Mouse (Mus musculus) adrenal gland, adult 8-10 months (tissue): ENCODE data around the gene BC004004. TPM values are rescaled to one million over a fixed set of nuclear protein-coding genes. Genes with fewer than 3 reads are reported as not detected.
A peak's percentile ranks its signal among the peaks of the same experiment; 100 is the strongest.

Experiments used
- DNase-seq: peaks from one replicate; pipeline ENCODE4 v3.0.0; 2022
- total RNA-seq, 4 experiments: library from RNA; stranded (reverse); gene quantifications; 2 replicates each; pipeline ENCODE4 v1.2.4; 2022

The BC004004 gene
- total RNA-seq, 4 experiments from 2014 or later = 96.9 to 138 (median 122) TPM

DNA sequence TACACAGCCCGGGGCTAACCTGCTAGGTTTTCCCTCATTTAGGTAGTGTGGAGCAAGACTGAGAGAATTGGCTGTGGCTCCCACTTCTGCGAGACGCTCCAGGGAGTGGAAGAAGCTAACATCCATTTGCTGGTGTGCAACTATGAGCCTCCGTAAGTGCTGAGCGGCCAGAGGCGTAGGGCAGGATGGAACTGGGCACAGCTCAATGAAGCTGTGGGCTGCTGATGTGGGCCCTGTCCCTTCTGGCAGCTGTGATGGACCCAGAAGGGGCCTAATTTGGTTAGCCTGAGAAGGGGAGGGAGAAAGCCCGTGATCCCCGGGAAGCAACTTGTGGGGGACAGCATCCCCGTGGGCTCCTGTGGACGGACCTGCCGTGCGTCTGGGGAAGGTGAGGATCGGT is 57.2 kb downstream of the BC004004 start:
- DNase-seq = no peak

DNA sequence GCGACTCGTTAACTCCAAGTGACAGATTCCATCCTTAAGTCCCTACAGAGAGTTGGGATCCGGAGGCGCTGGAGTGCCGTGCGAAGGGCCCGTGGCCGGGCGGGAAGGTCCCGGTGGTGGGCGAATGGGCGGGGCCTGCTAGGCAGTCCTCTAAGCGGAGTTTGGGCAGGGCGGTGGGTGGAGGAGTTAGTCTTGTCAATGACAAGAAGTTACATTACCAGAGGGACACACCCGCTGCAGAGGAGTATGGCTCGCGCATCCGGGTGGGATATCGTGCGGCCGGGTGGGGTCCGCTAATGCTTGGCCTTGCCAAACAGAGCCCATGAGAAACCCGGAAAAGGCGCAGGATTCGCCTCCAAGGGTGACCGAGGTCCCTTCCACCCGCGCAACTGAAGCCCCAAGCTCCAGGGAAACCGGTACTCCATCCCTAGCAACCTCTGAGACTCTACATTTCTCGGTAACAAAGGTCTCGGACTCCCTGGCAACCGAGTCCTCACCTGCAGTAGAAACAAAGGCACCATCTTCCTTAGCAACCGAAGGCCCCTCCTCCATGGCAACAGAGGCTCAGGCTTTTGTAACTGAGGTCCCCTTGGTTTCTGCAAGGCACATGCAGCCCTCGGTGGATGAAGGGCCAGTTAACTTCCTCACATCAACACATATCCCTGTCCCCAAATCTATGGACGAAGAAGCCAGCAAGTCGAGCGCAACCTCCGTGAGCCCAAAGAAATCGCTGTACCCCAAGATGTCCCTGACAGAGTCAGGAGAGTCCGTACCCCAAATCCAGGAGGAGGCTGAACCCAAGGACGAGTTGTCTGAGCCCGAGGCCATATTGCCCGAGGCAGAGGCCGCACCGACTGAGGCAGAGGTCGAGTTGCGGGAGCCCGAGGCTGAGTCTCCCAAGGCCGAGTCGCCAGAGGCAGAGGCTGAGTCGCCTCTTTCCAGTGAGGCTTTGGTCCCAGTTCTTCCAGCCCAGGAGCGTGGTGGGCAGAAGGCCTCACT is 58.2 kb downstream of the BC004004 start:
- no peak for DNase-seq

DNA sequence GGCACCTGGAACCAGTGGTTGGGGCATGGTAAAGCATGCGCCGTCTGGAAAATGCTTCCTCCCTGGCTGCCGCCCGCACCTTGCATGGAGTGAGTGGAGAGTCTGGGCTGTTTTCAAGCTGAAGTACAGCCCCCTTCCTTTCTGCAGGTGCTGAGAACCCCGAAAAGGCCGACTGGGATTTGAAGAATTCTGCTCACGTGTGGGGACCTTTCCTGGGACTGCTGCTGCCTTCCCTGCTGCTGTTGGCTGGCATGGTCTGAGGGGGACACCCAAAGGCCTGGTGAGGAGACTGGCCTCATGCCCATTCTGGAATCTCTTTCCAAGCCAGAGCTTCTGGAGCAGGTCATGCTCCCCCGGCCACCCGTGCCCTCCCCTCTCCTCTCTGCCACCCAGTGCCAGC is 59.1 kb downstream of the BC004004 start:
- DNase-seq = no peak

DNA sequence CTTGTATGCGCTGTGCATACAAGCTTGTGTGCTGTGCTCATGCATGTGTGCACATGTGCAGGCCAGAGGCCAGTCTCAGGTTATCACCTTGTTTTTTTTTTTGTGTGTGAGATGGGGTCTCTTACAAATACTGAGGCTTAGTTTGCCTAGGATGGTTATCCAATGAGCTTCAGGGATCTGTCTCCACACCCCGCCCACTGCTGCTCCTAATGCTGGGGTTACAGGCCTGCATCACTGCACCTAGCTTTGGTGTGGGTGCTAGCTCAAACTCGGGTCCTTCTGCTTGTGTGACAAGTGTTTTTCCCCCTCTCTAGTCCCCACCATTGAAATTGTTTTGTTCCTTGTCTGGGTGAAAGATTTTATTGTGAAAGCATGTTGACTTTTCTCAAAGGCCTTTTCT is 61.6 kb downstream of the BC004004 start:
- no peak for DNase-seq

DNA sequence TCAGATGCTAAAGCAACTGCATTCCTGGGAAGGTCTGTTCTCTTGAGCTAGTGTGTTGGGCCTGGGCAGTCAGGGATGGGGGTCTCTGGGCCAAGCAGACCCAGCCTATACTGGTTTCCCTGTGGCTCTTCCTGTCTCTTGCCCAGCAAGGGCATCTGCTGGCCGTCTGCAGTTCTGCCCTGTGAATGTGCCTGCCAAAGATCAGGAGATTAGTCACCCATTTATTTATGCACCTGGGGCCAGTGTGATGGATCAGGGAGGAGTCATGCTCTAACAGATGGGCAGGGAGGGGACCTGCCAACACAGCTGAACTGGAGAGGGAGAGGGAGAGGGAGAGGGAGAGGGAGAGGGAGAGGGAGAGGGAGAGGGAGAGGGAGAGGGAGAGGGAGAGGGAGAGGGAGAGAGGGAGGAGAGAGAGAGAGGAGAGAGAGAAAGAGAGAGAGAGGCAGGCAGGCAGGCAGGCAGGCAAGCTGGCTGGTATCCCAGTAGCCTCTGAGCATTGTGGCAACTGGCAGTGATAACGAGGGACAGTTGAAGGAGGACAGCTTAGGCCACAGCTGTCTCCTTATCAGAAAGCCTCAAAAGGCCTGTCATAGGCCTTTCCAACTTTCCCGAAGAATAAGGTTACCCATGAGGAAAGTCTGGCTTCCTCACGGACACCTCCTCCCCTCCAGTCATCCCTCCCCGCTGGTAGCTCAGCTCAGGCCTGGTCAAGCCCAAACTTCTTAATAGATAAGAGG is 62.3 kb downstream of the BC004004 start:
- DNase-seq = peak; percentile 42

DNA sequence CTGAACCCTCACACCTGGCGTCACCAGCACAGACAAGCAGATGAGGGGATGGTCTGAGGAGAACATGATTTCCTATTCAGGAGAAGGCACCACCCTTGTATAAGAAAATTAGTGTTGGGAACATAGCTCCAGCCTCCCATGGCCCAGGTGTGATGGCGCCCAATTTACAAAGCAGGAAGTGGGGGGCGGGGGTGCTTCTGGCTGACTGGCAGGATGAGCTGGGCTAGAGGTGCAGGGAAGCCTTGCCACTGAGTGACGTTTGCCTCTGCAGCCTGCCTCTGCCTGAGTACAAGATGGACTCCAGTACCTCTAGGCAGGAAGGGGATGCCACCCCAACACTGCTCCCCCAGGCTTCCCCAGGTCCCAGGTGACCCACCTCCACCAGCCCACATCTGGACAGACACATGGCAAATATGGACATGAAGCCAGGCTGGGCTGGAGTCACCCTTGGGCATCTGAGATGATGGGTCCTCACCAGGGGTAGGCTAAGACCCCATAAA is 63.6 kb downstream of the BC004004 start:
- no peak for DNase-seq

DNA sequence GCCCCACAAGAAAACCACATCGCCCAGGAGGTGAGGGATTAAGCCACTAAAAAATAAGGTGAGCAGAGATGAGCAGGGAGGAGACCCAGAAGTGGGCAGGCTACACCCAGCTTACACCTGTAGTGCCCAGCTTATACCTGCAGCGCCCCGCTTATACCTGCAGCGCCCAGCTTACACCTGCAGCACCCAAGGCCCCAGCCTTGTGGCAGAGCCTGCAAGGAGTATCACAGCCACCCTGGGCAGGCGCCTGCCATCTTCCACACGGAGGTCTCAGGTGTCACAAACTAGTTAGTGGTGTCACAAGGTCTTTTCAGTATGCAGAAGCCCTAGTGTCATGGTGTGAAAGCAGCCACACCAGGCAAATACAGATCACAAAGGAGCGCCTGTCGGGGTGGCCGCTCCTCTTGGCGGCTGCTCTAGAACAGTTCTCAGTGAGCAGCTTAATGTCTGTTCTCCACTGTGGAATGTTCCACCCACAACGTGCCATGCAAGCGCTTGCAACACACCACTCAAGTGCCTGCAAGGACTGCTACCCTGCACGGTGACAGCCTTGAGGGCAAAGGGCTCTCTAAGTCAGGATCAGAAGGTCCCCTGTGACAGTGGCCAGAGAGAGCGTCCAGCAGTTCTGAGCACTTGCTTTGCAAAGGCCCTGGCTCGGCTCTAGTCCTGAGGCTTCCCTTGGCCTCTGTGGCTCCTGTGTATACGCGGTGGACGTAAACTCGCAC is 67.8 kb downstream of the BC004004 start:
- no peak for DNase-seq

DNA sequence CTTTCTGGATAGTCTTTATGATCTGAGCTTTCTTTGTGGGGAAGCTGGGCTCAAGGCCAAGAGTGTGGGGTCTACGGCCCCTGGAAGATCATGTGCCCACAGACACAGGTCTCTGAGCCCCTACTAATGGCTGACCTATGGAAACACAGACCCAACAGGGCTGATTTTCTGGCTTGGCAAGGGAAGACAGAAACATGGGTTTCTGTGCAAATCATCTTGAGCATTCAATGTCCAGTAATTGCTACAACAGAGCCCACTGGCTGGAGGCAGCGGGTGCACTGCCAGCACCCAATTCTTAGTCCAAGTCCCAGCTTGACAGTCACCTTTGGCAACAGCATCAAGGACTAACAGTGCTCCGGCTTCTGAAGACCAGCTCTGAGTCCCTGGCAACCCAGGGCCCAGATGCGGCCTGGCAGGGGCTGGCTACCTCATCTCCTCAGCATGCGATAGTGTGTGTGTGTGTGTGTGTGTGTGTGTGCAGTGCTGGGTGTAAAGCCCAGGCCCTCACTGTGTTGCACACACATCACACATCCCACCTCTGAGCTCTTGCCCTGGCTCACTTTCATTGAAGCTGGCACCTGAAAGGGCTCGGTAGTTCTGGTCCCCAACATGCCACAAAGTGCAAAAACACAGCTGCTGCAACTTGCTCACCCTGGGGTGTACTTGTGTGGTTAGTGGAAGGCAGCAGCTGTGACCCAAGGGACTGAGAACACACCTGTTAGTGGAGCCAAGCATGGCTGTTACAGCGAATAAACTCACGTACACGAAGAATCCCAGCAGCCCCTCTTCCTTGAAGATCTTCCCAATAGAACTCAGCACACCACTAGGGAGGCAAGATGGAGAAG is 69.6 kb downstream of the BC004004 start:
- DNase-seq = no peak

DNA sequence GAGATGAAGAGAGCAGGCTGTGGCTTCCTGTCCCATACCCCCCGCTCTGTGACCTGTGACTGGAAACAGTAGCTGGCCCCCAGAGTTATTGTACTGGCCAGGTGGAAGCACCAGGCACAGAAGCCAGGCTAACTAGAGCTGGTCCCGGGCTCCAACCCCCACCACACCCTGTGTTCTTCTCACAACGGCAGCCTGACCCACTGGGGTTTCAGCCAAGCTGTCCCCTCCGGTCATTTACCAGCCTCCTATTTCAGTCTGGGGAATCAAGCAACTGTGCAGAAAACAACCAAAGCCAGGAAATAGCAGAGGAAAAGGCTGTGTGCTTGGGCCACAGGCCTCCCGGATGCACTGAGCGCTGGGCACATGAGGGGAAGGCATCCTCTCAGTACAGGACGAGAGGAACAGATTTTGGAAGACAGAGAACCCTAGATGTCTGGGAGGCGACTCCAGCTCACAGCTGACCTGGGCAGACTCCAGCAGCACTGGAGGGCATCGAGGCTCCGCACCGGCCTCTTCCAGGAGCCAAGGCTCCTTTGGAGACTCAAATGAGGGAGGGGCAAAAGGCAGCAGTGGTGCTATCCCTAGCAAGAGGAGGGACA is 70.7 kb downstream of the BC004004 start:
- DNase-seq = no peak

DNA sequence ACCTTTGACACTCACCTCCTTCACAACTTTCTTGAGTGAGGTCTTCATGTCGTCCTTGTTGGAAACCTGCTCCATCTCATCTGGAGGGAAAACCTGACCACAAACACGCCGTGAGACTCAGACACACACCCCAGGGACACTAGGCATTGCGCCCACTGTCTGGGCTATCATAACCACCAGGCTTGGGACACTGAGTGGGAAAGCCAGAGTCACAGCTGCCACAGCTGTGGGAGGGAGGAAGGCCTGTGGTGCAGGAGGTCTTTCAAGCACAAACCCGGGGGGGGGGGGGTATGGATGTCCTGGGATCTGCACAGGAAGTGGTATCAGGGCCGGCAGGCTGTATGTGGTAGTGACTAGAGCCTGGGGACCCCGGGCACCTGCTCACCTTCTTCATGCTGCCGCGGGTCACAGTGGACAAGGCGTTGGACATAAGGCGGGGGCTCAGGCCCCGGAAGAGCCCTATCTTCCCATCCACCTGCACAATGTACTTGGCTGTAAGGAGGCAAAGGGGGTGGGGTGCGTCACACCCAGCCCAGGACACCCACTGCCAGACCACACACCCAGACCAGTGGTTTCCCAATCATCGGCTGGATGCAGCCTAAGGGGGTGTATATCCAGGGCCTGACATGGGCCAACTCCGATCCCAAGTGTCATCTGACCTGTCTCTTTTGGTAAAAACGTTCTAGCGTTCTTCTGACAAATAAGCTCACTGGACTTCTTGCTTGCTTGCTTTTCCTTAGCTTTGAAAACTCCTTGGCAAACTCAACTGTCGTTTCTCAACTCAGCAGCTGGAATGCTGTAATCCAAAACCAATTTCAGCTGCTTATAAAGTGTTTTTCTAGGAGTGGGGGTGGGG is 72.0 kb downstream of the BC004004 start:
- DNase-seq = no peak

DNA sequence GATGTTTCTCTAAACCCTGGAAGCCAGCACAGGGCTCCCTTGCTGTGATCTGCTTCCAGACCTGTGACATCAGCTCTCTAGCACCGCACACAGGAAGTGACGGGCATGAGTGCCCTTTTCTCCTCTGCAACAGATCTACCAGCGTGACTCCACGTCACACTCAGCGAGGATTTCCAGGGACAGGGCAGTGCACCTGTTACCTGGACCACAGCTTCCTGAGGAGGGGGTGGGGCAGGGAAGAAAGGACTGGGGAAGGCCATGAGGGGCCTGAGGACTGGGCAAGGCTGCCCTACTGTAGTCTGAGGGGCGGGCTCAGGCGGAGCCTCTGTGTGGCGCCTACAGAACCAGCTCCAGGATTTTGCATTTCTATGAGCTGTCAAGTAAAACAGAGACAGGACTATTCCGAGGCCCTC is 73.0 kb downstream of the BC004004 start:
- peak; percentile 51 for DNase-seq

DNA sequence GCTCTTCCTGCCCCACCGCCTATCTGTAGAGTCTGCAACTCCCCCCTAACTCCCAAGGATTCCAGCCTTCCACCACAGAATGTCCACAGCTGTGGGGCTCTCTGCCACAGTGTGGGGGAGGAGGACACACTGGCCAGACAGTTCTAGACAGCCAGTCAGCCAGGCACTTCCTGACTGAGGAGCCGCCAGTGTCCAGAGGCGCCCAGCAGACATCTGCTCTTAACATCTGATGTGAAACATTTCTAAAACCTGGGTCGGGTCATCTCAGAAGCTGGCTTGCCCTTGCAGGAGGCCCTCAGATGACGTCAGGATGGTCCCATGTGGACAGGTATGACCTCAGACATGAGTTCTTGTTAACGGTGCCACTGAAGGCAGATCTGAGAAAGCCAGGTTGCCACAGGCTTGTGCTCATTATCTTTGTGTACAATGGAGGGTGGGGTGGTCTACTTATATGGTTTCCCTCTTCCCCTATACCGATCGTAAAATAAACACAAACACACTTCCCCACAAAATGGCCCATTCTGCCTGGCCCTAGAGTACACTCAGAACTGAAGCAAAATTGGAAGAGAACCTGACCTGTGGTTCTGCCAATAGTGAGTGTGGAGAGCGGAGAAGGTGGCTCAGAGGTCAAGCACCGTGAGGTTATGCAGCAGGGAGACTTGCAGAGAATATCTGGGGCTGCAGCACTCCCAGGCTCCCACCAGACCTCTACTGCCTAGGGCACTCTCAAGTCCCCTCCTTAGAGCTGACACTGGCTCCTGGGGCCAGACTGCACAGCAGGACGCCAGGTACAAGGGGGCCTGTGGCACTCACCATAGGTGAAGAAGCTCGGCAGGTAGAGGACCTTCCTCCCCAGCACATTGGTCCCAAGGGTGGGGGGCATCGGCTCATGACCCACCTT is 73.7 kb downstream of the BC004004 start:
- DNase-seq = no peak

DNA sequence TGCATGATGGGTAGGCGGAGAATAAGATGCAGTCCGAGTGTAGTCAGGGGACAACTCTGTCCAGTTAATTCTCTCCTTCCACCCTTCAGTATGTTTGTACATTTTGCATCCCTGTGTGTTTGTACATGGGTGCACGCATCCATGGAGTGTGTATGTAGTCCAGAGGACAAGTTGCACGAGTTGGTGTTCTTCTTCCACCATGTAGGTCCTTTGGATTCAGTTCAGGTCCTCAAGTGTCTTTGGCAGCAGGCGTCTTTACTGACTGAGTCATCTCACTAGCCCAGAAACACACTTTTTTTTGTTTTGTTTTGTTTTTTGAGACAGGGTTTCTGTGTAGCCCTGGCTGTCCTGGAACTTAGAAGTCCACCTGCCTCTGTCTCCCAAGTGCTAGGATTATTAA is 74.7 kb downstream of the BC004004 start:
- DNase-seq = no peak

DNA sequence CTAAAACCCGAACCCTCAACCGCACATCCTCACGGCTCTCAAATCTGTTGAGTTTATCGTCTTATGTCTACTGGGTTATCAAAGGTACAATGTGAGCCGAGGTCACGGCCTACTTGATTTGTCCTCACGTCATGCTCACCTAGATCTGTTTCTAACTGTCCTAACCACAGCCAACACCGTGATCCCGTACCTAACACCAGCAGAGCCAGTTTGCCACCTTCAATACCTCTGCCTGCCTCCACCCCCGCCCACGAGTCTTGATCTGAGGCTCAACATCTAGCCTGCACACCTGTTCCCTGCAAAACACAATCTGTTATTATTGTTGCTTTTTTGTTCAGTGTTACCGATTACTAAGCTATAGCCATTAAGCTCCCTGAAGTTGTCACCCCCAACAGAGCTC is 76.7 kb downstream of the BC004004 start:
- DNase-seq = no peak

DNA sequence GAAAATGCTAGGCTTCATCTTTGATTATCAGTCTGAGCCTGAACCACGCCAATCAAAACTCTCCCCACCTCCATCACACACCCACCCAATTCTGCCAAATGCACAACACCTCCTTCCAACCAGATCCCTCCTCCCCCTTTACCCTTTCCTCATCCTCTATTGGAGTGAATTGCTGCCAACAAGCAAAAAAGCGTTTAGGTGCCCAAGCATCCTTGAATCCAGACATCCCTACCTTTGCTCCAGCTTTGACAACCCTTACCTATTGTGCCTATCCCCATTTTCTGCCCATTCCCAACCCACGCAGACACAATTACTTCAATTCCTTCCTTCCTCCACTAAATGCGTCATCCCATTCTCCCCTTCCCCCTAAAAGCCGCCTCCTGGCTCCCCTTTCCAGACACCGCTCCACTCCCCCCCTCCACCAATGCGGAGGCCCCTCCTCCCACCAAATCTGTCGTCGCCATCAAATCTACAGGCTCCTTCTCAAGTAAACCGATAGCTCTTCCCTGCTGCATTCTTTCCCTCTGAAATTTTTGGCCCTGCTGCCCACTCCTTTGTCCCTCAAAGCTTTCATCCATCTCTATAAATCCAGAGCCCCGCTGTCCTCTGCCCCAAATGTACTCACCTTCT is 78.0 kb downstream of the BC004004 start:
- no peak for DNase-seq

DNA sequence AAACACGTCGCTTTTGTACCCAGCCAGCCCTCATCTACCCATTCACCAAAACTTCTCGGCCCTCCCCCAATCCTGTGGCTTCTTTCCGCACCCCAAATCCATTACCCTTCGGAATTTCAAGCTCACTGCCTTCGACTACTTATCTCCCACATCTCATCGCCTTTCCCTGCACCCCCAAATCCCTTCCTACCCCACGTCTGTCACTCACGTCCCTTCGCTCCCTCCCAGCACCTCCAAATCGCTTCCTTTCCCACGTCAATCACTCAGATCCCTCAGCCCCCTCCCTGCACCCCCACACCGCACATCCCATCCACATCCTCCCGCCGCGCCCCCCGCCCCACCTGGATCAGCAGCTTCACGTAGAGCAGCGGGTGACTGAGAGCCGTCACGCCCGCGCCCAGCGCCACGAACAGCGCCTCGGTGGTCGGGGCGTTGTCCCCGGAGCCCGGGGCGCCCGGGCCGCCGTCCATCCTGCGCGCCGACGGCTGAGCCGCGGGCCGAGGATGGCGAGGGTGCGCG is 78.6 kb downstream of the BC004004 start:
- no peak for DNase-seq

DNA sequence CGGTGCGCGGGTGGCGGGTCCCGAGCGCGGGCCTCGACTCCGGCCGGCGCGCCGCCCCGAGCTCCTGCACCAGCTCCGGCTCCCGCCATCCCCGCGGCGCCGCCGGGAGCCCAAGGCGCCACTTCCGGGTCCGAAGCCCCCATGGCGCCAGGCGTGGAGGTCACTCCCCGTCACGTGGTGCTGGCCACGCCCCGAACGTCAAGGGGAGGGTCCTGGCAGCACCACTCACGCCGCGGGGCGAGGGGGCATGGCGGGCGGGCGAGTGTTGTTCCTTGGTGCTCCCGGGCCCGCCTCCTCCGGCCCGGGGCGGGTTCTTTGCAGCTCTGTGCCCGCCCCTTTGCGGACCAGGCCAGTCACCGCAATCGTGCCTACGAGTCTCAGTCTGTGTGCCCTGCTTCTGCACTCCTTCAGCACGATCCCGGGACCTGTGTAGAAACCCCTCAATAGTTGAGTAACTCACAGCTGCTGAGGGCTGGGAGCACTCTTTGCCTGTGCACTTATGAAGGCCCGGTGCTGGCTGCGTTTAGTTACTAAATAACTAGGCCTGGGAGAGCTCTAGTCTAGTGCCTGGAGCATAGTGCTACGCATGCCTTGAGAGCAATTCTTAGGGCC is 79.2 kb downstream of the BC004004 start, which contains the start of gene Mtch1:
Gene Mtch1 (minus strand): TSS at position 290 of the 612 bp plus-strand sequence.
- DNase-seq = peak; percentile 97

DNA sequence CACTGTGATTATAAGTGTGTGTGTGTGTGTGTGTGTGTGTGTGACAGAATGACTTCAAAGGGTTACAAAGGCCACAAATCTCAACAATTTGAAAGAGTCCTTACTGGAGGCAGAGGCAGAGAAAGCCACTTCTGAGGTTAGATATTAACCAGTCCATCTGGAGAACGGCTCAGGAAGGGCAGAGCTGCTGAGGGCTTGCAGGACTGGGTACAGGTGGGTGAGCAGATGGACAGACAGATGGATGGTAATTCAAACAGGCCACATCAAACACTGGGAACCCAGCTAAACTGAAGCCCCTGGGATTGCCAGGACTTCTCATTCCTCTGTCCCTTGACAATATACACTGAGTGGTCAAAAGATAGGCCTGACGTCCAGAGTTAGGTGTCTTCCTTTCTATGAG is 80.4 kb downstream of the BC004004 start:
- no peak for DNase-seq
